Mouse (Mus musculus) heart, embryonic 13.5 days (tissue): ENCODE measurements around the gene Golt1b. TPM values are rescaled to one million over a fixed set of nuclear protein-coding genes. Genes with fewer than 3 reads are reported as not detected.

Source experiments
- ATAC-seq: fragments of 200-750 bp; cut with Nextera tagmentation; 2 replicates; pipeline ENCODE4 v1.8.0; 2017; ENCODE audit warnings: moderate TSS enrichment; ENCODE audit not compliant: insufficient number of reproducible peaks, low FRiP score, low TSS enrichment; ENCODE audit errors: extremely low read depth
- H3K27ac ChIP-seq: fragments of 300-500 bp; sonication (generic); replicated peaks from 2 replicates; pipeline ENCODE4 v1.5.1; 2015; ENCODE audit warnings: moderate library complexity, mild to moderate bottlenecking, inconsistent platforms
- H3K27me3 ChIP-seq: fragments of 300-500 bp; sonication (generic); replicated peaks from 2 replicates; pipeline ENCODE4 v1.6.1; 2015; ENCODE audit warnings: mild to moderate bottlenecking, inconsistent platforms
- H3K36me3 ChIP-seq: fragments of 300-500 bp; sonication (generic); 2 replicates; pipeline ENCODE4 v1.6.1; 2015; ENCODE audit warnings: mild to moderate bottlenecking, inconsistent platforms
- H3K4me1 ChIP-seq: fragments of 300-500 bp; sonication (generic); 2 replicates; pipeline ENCODE4 v1.6.1; 2015; ENCODE audit warnings: inconsistent platforms
- H3K4me2 ChIP-seq: fragments of 300-500 bp; sonication (generic); 2 replicates; pipeline ENCODE4 v1.6.1; 2015; ENCODE audit warnings: inconsistent platforms, mild to moderate bottlenecking, moderate library complexity
- H3K4me3 ChIP-seq: fragments of 300-500 bp; sonication (generic); 2 replicates; pipeline ENCODE4 v1.5.1; 2015; ENCODE audit warnings: moderate library complexity, mild to moderate bottlenecking, inconsistent platforms
- H3K9ac ChIP-seq: fragments of 300-500 bp; sonication (generic); 2 replicates; pipeline ENCODE4 v1.6.1; 2015; ENCODE audit warnings: inconsistent platforms, mild to moderate bottlenecking, moderate library complexity
- H3K9me3 ChIP-seq: fragments of 300-500 bp; sonication (generic); 2 replicates; pipeline ENCODE4 v1.6.1; 2016; ENCODE audit warnings: inconsistent platforms
- WGBS: fragments of 180-500 bp; shearing (Covaris S2); methylation state at CpG from one replicate; pipeline ENCODE4 v1.1.7; 2015; ENCODE audit warnings: mixed read lengths; 5-methylcytosine and 5-hydroxymethylcytosine counted together
- polyA plus RNA-seq: library from polyadenylated mRNA; unstranded; fragments of >200 nt; fragmentation: Nextera tagmentation; extraction: Ambion mirVana; gene quantifications from 2 replicates; pipeline ENCODE4 v1.2.1, GENCODE M21; 2015

Golt1b gene
- polyA plus RNA-seq, 1 experiment from 2014 or later = 73.2 TPM

DNA sequence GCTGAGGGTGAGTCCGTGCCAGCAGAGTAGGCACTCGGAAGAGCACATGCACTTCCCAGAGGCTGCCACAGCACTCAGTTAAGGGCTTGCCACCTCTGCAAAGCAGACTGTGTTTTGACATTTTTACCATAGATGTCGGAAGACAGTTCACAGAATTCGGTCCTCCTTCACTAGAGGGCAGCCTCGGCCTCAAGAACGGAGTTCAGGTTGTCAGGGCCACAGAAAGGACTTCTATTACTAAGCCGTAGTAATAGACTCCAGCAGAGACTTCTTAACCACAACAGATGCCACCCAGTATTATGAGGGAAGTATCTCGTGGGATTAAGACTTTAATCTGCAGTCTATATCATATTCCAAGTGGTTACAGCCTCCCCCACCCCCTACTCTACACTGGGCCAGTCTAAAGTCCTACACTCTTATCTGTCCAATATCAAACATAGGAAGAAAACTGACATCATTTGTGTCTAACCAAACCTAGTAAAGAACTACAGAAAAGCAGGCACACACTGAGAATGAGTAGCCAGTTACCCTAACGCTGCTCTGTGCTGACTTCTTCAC, 23.9 kb upstream of the Golt1b start:
- Histone ChIP-seq H3K27ac (no peak overlapping the region), H3K27me3 (no peaks in the 10 kb centered on the region), H3K4me1 (no peaks in the 10 kb centered on the region), H3K9ac (no peak overlapping the region), H3K9me3 (no peaks in the 10 kb centered on the region), H3K36me3 (peaks cover 95% of the 10 kb centered on the region), H3K4me2 (no peak overlapping the region), H3K4me3 (no peak overlapping the region)
- WGBS = 70% methylated on average over 9 of the region's 9 CpGs
- ATAC-seq = no peak

GRCm38 (mm10) chr6:142365742-142366472, 21.1 kb upstream of the Golt1b start:
- Histone ChIP-seq H3K36me3 (peaks cover 88% of the 10 kb centered on the region), H3K4me2 (no peak overlapping the region), H3K4me3 (no peak overlapping the region), H3K27me3 (no peaks in the 10 kb centered on the region), H3K9me3 (no peaks in the 10 kb centered on the region), H3K27ac (no peak overlapping the region), H3K4me1 (no peaks in the 10 kb centered on the region), H3K9ac (no peak overlapping the region)
- ATAC-seq = no peak
- 70% methylated on average over 8 of the region's 8 CpGs for WGBS

DNA sequence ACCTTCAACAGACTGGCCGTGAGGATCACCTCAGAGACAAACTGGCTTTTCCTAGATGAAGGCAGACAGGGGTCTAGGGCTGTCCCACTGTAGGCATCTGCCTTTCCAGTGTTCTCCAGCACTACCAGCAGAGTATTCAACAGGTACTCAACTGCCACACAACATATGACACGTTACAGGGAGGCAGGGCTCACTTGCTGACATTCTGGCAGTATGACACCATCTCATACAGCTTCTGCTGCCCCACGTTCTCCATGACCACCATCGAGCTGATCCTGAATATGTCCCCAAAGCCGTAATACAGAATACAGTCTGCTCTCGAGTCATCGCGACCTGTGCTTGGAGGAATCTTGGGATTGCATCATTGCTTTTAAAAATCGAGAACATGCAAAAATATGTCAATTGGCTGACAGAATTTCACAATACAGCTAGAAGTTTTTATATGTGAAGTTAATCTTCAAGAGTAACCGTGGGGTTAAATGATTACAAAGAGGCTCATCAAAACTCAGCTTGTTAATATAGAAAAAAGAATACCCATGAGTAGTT, 20.5 kb upstream of the Golt1b start:
- Histone ChIP-seq H3K4me2 (no peak overlapping the region), H3K27me3 (no peaks in the 10 kb centered on the region), H3K9me3 (no peaks in the 10 kb centered on the region), H3K27ac (no peak overlapping the region), H3K4me3 (no peak overlapping the region), H3K4me1 (no peaks in the 10 kb centered on the region), H3K36me3 (peaks cover 85% of the 10 kb centered on the region), H3K9ac (no peak overlapping the region)
- 83% methylated on average over 10 of the region's 10 CpGs for WGBS
- no peak for ATAC-seq

DNA sequence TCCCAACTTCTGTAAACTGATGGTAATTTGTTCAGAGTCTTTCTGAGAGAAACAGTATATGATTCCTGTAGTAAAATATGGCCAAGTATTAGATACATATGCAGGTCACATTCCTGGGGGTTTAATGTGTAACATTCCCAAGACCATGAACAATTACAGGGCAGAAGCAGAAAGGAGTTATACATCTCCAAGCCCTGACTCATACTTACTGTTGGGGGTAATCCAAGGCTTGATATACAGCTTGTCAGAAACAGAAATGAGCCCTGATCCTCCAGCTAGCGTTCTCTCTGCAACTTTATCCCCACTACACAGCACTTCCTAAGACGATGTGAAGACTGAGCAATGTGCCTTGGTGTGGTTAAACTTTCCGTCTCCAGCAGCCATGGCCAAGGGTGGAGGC, 19.5 kb upstream of the Golt1b start:
- no peaks in the 10 kb centered on the region for H3K27me3 ChIP-seq
- H3K36me3 ChIP-seq = peaks cover 86% of the 10 kb centered on the region
- H3K9me3 ChIP-seq = no peaks in the 10 kb centered on the region
- no peaks in the 10 kb centered on the region for H3K4me1 ChIP-seq
- H3K9ac ChIP-seq = no peak overlapping the region
- 83% methylated on average over 3 of the region's 3 CpGs for WGBS
- no peak overlapping the region for H3K27ac ChIP-seq
- ATAC-seq = no peak
- no peak overlapping the region for H3K4me3 ChIP-seq
- H3K4me2 ChIP-seq = no peak overlapping the region

GRCm38 (mm10) chr6:142369568-142369967, 17.5 kb upstream of the Golt1b start:
- Histone ChIP-seq H3K4me3 (no peak overlapping the region), H3K36me3 (peaks cover 85% of the 10 kb centered on the region), H3K9ac (no peak overlapping the region), H3K9me3 (no peaks in the 10 kb centered on the region), H3K27ac (no peak overlapping the region), H3K27me3 (no peaks in the 10 kb centered on the region), H3K4me1 (no peaks in the 10 kb centered on the region), H3K4me2 (no peak overlapping the region)
- ATAC-seq = no peak
- WGBS = 83% methylated on average over 3 of the region's 3 CpGs

DNA sequence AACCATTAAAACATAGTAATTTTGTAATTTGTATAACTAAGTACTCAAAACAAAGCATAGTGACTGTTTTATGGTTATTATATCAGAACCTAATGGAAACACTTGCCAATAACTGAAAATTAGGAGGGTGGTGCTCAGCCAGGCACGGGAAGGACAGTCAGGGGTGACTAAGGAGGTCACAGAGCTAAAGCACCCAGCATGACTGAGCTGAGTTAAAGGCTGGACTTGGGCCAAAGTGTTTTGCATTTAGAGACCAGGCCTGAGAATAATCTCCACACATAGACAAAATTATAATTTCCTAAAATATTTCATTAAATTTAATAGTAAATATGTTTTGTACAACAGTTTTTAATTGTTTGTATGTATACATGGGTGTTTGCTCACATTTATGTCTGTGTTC, 9.9 kb upstream of the Golt1b start:
- H3K4me1 ChIP-seq = no peaks in the 10 kb centered on the region
- no peak overlapping the region for H3K27ac ChIP-seq
- H3K4me2 ChIP-seq = no peak overlapping the region
- WGBS = 81% methylated on average over 1 of the region's 1 CpGs
- H3K36me3 ChIP-seq = peaks cover 46% of the 10 kb centered on the region
- H3K9ac ChIP-seq = no peak overlapping the region
- no peak for ATAC-seq
- no peaks in the 10 kb centered on the region for H3K9me3 ChIP-seq
- no peak overlapping the region for H3K4me3 ChIP-seq
- H3K27me3 ChIP-seq = no peaks in the 10 kb centered on the region

DNA sequence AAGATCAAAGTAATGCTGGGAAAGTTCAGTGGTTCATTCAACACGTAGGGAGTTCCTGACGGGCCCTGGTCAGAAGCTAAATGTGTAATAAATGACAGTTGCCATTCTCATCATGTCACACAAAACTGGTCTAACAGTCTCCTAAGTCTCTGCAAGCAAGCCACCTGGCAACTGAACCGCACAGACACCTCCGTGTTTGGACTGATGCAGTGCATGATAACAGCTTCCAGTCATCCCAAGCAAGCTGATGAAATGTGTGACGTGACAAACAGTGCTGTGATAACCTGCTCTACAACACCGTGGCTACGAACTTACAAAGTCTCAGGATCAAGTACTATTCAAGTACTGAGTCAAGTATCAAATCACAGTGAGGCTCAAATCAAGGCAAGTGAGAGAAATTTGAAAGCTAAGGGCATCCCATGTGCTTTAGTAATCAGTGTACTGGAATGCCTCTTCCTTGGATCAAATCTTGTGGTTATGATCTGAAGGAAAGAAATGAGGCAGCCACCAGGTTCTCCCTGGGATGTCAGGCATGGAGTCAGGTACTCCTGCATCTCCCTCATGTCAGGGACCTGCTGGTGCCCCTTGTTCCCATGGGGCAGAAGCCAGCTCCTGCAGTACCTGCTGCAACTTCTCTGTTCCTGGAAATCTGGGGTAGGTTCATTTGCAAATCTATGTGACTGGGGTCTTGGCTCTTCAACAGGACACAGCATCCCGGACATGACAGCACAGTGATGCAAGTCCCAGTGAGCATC, 8.3 kb upstream of the Golt1b start:
- WGBS = 74% methylated on average over 8 of the region's 8 CpGs
- Histone ChIP-seq H3K27me3 (no peaks in the 10 kb centered on the region), H3K4me1 (no peaks in the 10 kb centered on the region), H3K36me3 (peaks cover 34% of the 10 kb centered on the region), H3K4me3 (no peak overlapping the region), H3K4me2 (no peak overlapping the region), H3K27ac (no peak overlapping the region), H3K9me3 (no peaks in the 10 kb centered on the region), H3K9ac (no peak overlapping the region)
- ATAC-seq = no peak

DNA sequence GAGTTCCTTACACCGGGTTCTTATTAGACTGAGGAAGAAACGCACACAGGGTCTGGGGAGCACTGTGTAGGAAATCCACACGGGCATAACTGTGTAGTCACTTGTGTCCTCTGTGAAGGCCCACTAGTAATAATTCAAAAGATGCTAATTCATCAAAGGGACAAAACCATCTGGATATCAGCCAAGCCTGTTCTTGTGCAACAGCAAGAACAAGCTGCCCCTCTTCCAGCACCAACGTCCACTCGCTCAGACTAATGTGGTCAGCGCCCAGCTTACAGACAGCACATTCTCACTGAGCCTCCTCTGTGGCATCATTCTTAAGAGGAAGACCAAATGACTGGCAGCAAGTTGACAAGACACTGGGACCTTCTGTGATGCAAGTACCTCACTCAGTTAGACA, 7.1 kb upstream of the Golt1b start:
- no peaks in the 10 kb centered on the region for H3K9me3 ChIP-seq
- no peak overlapping the region for H3K9ac ChIP-seq
- no peak for ATAC-seq
- H3K4me1 ChIP-seq = no peaks in the 10 kb centered on the region
- no peak overlapping the region for H3K4me2 ChIP-seq
- no peak overlapping the region for H3K4me3 ChIP-seq
- WGBS = 88% methylated on average over 6 of the region's 6 CpGs
- H3K36me3 ChIP-seq = peaks cover 22% of the 10 kb centered on the region
- no peaks in the 10 kb centered on the region for H3K27me3 ChIP-seq
- H3K27ac ChIP-seq = no peak overlapping the region

GRCm38 (mm10) chr6:142381615-142382014, 5.4 kb upstream of the Golt1b start:
- Histone ChIP-seq H3K4me1 (peaks cover 6% of the 10 kb centered on the region), H3K36me3 (peaks cover 7% of the 10 kb centered on the region), H3K4me3 (no peak overlapping the region), H3K27ac (no peak overlapping the region), H3K9me3 (no peaks in the 10 kb centered on the region), H3K4me2 (no peak overlapping the region), H3K9ac (no peak overlapping the region), H3K27me3 (no peaks in the 10 kb centered on the region)
- 88% methylated on average over 7 of the region's 7 CpGs for WGBS
- ATAC-seq = no peak

DNA sequence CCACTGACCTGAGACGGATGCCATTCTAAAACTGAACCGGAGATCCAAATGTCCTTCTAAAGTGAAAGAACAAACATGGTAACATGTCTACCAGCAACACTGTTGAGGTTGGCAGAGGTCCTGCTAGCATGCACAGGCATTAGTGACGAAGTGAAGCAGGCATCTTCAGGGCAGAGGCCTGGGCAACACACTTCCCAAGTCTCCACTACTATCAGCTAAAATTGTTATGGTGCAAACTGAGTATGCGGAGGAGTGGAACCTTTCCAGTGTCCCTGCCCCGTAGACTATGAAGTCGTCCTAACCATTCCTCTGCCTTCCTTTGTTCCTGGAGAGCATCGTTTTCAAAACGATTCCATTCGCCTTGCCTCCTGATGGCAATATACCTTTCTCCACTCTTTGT, 2.5 kb upstream of the Golt1b start:
- Histone ChIP-seq H3K4me2 (no peak overlapping the region), H3K9me3 (no peaks in the 10 kb centered on the region), H3K9ac (no peak overlapping the region), H3K27ac (no peak overlapping the region), H3K36me3 (0 out of 2 replicates have a peak, but pooled peaks cover 2% of the 10 kb centered on the region), H3K4me3 (no peak overlapping the region), H3K4me1 (peaks cover 24% of the 10 kb centered on the region), H3K27me3 (no peaks in the 10 kb centered on the region)
- no peak for ATAC-seq
- WGBS = 86% methylated on average over 9 of the region's 9 CpGs

DNA sequence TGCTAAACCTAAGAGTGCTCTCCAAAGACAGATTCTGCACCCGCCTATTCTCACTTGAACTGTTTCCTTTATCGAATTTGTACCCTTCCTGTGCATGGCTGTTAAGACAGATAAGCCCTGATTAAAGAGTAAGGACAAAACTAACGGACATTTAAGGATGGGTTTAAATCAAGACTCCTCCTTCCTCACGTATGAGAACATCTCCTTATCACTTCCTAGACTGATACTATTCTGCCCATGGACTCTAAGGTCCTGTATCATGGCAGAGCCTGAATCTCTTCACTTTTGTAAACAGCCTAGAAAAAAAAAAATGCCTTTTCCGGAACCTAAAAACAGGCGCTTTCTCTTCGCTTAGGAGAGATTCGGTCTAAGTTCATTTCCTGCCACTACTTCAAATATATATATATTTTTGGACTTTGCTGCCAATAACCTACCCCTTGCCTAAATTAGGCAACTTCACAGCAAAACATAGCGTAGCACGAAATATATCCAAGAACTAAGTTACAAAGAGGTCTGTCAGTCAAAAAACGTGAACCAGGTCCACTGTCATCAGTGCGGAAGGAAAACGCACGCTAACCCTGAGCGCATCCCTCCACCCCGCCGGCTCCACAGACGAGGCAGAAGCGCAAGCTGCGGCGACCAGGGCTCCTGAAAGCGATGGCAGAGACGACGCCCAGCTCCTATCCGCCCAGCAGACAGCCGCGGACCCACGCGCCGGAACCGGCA, 573 bp upstream of the Golt1b start:
- Histone ChIP-seq H3K9me3 (no peaks in the 10 kb centered on the region), H3K4me3 (peak overlapping the region; percentile 99), H3K4me2 (peak overlapping the region; percentile 74), H3K36me3 (peaks cover 6% of the 10 kb centered on the region; the same call in 1 of the 2 replicates), H3K27me3 (no peaks in the 10 kb centered on the region), H3K27ac (no peak overlapping the region), H3K9ac (peak overlapping the region; percentile 76), H3K4me1 (peaks cover 30% of the 10 kb centered on the region)
- no peak; the same call in 1 of the 2 replicates for ATAC-seq
- WGBS = 3% methylated on average over 31 of the region's 31 CpGs
